Mouse (Mus musculus): ENCODE data around the gene Plekho2.

The Plekho2 gene

GRCm38 (mm10) chr9:65555001-65555405 lies 24.8 kb downstream of the Plekho2 start:
- no peak for DNase-seq (ENCODE audit: low read depth, low spot score)

DNA sequence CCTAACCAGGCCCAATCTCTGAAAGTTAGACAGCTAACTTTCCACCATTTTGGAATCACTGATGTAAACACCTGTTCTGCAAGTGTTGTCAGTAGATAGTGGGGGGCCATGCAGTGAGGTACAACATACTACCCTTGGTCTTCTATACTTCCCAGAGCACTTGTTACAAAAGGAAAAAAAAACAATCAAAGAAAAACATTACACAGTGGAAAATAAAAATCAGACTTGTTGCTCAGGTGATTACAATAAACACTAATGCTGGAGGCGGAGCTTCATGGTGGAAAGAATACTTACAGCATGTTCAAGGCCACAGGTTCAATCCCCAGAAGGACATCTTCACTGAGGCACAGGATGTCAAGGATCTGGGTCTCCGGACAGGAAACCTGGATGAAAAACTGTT lies 27.1 kb downstream of the Plekho2 start:
- no peak for DNase-seq (ENCODE audit: low read depth, low spot score)

- DNase-seq (ENCODE audit: low read depth, low spot score), result no peak
Observed at GRCm38 (mm10) chr9:65552141-65552540, 27.7 kb downstream of the Plekho2 start.

DNA sequence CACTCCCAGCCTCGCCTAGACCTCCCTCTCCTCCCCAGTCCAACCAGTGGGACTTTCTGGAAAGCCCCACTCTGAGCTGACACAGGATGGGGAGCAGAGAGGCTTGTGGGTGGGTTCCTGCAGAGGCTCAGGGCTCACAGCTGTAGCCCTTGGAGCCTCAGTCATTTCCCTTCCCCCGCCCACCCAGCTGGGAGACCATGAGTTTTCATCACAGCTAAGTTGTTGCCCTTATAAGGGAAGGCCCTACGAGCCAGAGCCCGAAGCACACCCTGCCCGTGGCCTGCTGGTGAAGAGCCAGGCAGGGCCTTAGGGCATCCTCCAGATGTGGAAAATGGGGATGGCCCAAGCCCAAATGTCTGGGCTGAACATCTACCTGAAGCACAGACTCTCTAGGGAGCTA lies 28.8 kb downstream of the Plekho2 start:
- DNase-seq (ENCODE audit: low read depth, low spot score), result no peak

GRCm38 (mm10) chr9:65550079-65550831 lies 29.6 kb downstream of the Plekho2 start:
- no peak for DNase-seq (ENCODE audit: low read depth, low spot score)

- DNase-seq (ENCODE audit: low read depth, low spot score), result no peak
Observed at GRCm38 (mm10) chr9:65549643-65550042, 30.2 kb downstream of the Plekho2 start.

DNA sequence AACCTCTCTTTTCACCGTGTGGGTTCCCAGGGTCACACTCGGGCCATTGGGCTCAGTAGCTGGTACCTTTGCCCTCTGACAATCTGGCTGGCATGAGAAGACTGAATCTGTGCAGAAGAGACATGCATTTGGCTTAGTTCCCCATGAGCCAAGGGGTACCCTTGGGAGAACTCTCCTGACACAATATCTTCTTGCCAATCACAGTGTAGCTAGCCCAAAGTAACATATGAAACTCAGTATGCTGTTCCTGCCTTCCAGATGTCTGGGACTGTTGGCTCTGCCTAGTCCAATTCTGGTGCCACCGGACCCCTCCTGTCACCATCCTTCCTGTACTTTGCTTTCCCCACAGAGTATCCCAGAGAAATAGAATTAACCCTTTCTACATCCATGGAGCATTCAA lies 30.7 kb downstream of the Plekho2 start:
- DNase-seq (ENCODE audit: low read depth, low spot score), result no peak

DNA sequence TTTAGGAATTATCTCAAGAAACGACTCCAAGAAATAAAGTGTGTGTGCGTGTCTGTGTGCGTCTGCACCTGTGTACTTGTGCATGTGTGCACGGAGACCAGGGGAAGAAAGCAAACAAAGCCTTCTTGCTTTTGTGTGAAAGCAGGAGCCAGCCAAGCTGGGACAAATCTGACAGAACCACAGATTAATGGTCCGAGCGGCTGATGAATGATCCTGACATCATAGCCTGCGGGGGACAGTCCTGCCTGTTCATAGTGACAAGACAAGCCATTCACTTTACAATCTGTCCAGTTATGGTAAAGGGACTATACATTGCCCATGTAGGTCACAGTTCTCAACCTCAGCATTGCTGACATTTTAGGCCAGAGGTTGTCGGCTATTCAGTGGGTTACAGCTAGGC lies 31.5 kb downstream of the Plekho2 start:
- no peak for DNase-seq (ENCODE audit: low read depth, low spot score)

- no peak for DNase-seq (ENCODE audit: low read depth, low spot score)
Observed at GRCm38 (mm10) chr9:65547844-65548243, 32.0 kb downstream of the Plekho2 start.

DNA sequence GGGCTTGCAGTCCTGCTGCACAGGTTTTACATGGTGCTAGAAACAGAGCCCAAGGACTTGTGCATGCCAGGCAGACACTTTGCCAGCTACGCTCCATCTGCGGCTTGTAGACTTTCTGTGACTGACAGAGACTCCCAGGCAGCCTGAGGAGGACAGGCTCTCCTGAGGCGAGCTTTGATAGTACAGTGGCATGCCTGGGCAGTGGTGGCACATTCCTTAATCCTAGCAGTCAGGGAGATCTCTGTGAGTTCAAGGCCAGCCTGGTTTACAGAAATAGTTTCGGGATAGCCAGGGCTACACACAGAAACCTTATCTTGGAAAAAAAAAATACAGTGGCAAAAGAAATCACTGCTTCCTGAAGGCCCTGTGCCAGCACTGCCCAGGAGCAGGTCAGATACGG lies 32.7 kb downstream of the Plekho2 start:
- DNase-seq (ENCODE audit: low read depth, low spot score), result no peak

- DNase-seq (ENCODE audit: low read depth, low spot score), result no peak
Observed at GRCm38 (mm10) chr9:65546413-65546695, 33.5 kb downstream of the Plekho2 start.

DNA sequence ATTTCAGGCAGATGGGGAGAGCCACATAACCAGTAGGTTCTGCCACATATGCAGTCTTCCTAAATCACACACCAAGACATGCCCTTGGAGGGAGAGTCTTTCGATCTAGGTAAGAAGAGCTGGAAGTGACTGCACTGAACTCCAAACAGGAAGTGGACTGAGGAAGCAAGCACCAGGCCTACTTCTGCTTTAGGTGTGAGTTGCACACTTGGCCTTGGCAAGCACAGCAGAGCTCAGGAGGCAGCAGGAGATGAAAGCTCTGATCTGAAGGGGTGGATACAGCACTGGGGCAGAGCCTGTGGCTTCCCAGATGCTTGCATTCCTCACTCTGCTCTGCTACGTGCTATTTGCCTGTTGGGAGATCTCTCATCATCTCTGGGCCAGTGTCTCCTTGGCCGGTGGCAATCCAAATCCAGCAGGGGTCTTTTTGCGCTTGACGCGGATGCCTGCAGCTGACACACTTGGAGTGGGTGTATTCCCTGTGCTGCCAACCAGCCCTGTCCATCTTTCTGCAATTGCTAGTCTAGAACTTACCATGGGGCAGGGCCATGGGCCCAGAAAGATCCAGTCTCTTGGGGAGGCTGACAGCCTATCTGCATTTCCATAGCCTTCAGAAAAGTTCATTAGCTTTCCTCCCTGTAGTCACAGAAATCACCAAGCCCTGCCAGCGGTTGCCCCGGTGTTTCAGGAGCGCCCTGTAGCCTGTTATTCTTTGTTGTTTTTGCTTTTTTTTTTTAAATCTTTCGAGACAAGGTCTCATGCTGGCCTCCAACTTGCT lies 34.0 kb downstream of the Plekho2 start:
- DNase-seq (ENCODE audit: low read depth, low spot score), result no peak

GRCm38 (mm10) chr9:65542111-65542524 lies 37.7 kb downstream of the Plekho2 start:
- no peak for DNase-seq (ENCODE audit: low read depth, low spot score)

DNA sequence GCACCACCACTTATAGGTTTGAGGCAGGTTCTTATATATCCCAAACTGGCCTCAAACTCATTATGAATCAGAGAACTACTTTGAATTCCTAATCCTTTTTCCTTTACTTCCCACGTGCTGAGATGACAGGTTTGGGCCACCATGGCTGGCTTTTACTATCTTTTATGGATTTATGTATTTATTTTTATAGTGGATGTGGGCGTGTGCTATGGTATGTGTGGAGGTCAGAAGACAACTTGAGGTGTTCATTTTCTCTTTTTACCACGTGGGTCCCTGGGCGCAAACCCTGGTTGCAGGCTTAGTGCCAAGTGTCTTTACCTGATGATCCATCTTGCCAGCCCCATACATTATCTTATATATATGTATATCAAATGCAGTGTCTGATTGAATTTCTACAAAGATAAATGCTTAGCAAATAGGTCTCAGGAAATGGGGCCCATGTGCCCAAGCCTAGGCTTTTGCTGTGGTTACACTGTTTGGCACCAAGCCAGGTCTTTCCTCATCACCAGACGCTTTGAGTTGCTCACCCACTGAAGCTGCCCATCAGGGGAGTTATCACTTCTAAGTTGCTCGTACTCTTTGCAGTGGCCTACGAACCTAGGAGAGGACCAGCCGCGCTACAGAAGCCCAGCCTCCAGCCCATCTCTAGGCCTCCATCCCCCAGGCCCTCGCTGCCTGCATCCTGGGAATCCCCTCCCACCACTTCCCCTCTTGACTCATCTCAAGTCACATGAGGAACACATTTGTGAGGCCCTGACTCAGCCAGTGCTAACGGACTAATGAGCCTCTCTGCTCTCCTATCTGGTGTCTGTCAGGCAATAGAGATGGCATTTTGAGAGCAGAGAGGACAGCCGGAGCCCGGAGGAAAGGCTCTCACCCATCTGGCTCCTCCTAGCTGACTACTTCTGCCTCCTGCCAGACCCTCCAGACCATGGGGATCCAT lies 38.4 kb downstream of the Plekho2 start:
- DNase-seq (ENCODE audit: low read depth, low spot score), result no peak

GRCm38 (mm10) chr9:65539697-65540096 lies 40.1 kb downstream of the Plekho2 start:
- DNase-seq (ENCODE audit: low read depth, low spot score), result no peak

DNA sequence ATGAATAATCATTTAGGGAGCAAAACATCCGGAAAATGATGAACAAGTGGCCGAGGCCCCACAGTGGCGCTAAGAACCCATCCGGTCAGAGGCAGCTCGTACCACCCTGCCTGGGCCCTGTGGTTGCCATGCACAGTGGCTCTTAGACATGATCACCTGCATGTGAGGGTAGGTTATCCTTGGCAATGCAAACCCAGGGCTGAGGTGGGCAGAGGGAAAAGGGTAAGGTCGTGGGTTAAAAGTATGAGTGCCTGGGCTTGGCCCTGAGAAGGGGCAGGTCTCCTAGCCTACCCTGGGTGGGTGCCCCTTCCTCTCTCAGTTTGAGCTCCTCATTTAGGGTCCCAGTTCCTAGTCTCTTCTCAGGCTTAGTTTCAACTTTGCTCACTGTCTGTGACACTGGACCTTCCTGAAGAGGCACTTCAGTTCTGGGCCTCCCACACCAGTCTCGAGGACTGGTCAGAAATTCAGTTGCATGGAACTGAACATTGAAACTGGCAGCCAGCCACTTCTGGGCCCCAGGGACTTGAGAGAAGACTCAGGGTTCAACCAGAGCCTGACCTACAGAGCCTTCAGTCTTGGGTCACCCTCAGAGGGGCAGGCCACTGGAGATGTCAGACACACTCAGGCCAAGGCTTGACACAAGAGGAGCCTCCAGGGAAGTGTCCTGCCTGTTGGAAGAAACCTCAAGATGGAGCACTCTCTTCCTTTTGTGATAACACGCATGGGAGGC lies 41.8 kb downstream of the Plekho2 start:
- DNase-seq (ENCODE audit: low read depth, low spot score), result no peak

DNA sequence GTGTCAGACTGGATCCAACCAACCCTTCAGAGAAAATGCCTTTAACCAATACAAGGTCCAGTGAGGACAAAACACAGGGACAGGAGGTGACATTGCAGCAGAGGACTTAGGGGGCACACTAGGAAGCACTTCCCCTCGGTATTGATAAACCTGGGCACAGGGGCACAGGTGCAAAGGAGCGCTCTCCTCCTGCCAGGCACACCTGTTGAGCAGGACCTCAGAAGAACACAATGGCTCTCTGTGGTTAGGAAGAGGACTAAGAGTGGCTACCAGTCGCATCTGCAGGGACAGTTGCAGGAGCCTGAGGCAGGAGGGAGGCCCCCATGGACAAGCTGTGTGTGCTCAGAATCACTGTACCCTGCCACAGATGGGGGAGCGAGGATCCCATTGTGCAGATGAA lies 43.3 kb downstream of the Plekho2 start:
- no peak for DNase-seq (ENCODE audit: low read depth, low spot score)

DNA sequence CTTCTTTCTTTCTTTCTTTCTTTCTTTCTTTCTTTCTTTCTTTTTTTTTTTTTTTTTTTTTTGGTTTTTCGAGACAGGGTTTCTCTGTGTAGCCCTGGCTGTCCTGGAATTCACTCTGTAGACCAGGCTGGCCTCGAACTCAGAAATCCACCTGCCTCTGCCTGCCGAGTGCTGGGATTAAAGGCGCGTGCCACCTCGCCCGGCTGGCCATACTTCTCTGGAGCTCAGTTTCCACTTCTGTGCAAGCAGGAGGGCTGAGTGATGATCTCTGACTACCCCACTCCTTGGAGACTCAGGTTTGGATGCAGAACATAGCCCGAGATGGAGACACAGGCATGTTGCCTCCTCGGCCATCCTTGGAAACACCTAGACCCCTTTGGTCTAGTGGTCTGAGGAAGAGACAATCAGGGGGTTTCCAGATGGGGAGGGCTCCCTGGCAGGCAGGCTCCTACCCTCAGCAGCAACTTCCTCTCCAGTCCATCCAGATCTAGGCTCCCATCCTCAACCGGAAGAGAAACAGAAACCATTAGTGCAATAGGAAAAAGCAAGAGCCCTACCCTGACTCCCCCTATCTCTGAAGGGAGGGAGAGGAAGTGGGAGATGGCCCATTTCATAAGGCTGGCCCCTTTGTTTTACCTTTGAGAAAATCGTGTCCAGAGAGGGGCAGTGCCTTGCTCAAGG lies 43.9 kb downstream of the Plekho2 start:
- no peak for DNase-seq (ENCODE audit: low read depth, low spot score)

DNA sequence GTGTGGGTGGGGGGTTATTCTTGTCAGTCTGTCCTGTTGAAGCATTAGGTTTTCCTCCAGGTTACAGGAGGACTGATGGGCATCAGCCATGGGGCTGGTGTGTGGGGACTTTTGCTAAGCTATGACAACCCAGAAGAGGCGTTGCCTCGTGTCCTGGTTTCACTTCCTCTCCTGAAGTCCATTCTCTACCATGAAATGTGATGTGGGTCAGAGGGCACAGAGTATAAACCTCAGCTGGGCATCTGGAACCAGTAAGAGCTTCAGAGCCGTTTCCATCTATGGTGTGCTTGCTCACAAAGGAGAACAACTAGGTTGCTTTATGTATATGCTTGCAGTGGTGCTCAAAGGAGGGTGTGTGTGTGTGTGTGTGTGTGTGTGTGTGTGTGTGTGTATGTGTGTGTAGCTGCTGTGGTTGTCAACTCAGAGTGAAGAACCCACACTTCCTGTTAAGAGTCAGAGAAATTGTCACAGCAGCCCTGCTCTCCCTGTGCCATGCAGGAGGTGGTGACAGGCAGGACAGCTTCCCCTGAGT lies 44.6 kb downstream of the Plekho2 start:
- DNase-seq (ENCODE audit: low read depth, low spot score), result no peak

GRCm38 (mm10) chr9:65534111-65534510 lies 45.7 kb downstream of the Plekho2 start:
- DNase-seq (ENCODE audit: low read depth, low spot score), result no peak

DNA sequence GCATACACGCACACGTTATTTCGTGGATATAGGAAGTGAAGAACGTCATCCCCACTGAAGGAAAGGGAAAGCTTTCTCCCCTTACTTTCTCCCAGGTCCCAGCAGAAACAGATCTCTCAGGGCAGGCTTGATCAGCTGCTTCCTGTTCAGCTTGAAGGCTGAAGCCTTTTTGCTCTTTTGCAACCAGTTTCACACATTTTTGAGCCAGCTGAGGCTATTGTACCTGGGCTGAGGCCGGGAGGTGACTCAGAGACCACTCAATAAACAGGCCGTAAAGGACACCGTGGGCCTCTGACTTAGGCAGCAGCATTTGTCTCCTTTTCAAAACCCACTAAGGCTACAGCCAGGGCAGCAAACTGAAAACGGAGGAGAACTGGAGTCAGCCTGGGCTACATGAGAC lies 46.9 kb downstream of the Plekho2 start:
- no peak for DNase-seq (ENCODE audit: low read depth, low spot score)
